Mouse (Mus musculus) stomach, postnatal 0 days (tissue): ENCODE measurements around the gene Sh2d1b2. TPM values are rescaled to one million over a fixed set of nuclear protein-coding genes. Genes with fewer than 3 reads are reported as not detected.

ENCODE experiments used
- ATAC-seq: fragments of 200-750 bp; cut with Nextera tagmentation; 2 replicates; pipeline ENCODE4 v1.8.0; 2017; ENCODE audit not compliant: low FRiP score, low TSS enrichment
- DNase-seq: peaks from one replicate; pipeline ENCODE4 v3.0.0-alpha.2; 2016; ENCODE audit warnings: low spot score
- H3K27ac ChIP-seq: fragments of 300-500 bp; sonication (generic); replicated peaks from 2 replicates; pipeline ENCODE4 v1.5.1; 2014; ENCODE audit warnings: mild to moderate bottlenecking, control low read depth
- H3K27me3 ChIP-seq: fragments of 300-500 bp; sonication (generic); 2 replicates; pipeline ENCODE4 v1.6.1; 2014; ENCODE audit warnings: low read length; ENCODE audit not compliant: control insufficient read depth, insufficient read depth
- H3K36me3 ChIP-seq: fragments of 300-500 bp; sonication (generic); 2 replicates; pipeline ENCODE4 v1.6.1; 2014; ENCODE audit warnings: low read length, mixed read lengths; ENCODE audit not compliant: control insufficient read depth, insufficient read depth
- H3K4me1 ChIP-seq: fragments of 300-500 bp; sonication (generic); replicated peaks from 2 replicates; pipeline ENCODE4 v1.6.1; 2014; ENCODE audit warnings: antibody characterized with exemption; ENCODE audit not compliant: control insufficient read depth, insufficient read depth
- H3K4me2 ChIP-seq: fragments of 300-500 bp; sonication (generic); replicated peaks from 2 replicates; pipeline ENCODE4 v1.6.1; 2014; ENCODE audit warnings: low read depth, mild to moderate bottlenecking, control low read depth, moderate library complexity
- H3K4me3 ChIP-seq: fragments of 300-500 bp; sonication (generic); 2 replicates; pipeline ENCODE4 v1.5.1; 2014; ENCODE audit warnings: low read depth, low read length, control low read depth
- H3K9ac ChIP-seq: fragments of 300-500 bp; sonication (generic); 2 replicates; pipeline ENCODE4 v1.6.1; 2014; ENCODE audit warnings: mild to moderate bottlenecking, low read length, control low read depth, mixed read lengths
- H3K9me3 ChIP-seq: fragments of 300-500 bp; sonication (generic); 2 replicates; pipeline ENCODE4 v1.6.1; 2016; ENCODE audit warnings: low read length; ENCODE audit not compliant: control insufficient read depth
- CTCF ChIP-seq: IDR thresholded peaks from 2 replicates; pipeline ENCODE4 v1.5.1; 2016; ENCODE audit warnings: antibody characterized with exemption, low read depth, mild to moderate bottlenecking, moderate library complexity
- EP300 ChIP-seq: optimal IDR thresholded peaks from 2 replicates; pipeline ENCODE3; 2016; ENCODE audit warnings: antibody characterized with exemption
- WGBS: fragments of 180-500 bp; shearing (Covaris S2); extraction: QIAGEN DNeasy Blood & Tissue Kit; methylation state at CpG from one replicate; pipeline ENCODE4 v1.1.7; 2014; 5-methylcytosine and 5-hydroxymethylcytosine counted together
- polyA plus RNA-seq: library from polyadenylated mRNA; unstranded; fragments of >200 nt; fragmentation: Nextera tagmentation; extraction: Ambion mirVana; gene quantifications from 2 replicates; pipeline ENCODE4 v1.2.1, GENCODE M21; 2015

Sh2d1b2 gene
- polyA plus RNA-seq, 1 experiment from 2014 or later, result not detected

DNA sequence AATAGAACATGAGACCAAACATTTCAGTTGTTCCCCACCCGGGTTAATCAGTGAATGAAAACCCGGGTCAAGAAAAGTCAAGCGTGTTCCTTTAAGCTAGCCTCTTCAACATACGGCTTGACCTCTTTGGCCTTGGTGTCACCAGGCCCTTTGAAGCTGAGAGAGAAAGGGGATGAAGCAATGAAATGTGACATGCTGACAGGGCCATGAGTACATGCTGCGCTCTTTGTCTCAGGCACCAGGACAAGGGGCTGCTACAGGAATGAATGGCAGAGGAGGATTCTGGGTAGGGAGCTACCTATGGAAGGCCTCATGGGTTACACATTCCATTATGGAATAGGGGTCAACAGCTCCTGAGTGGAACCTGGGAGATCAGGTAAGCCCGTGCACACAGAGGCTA is 70.6 kb downstream of the Sh2d1b2 start:
- 78% methylated on average over 6 of the region's 6 CpGs for WGBS
- no peaks in the 10 kb centered on the region for H3K27me3 ChIP-seq
- DNase-seq (no peak), ATAC-seq (no peak)
- H3K36me3 ChIP-seq, result no peaks in the 10 kb centered on the region; the same call in 1 of the 2 replicates
- no peak overlapping the region for H3K9ac ChIP-seq
- no peak overlapping the region for H3K4me2 ChIP-seq
- H3K27ac ChIP-seq, result no peak overlapping the region
- TF ChIP-seq CTCF, result no peak
- no peak for TF ChIP-seq EP300
- H3K9me3 ChIP-seq, result no peaks in the 10 kb centered on the region
- H3K4me3 ChIP-seq, result no peak overlapping the region
- H3K4me1 ChIP-seq, result no peaks in the 10 kb centered on the region

Other genes starting within 250 kb of the Sh2d1b2 start
- gene Ddr2, start 122.0 kb upstream of the Sh2d1b2 start, polyA plus RNA-seq, result 22.9 and 25.8 TPM in 2 replicates
- 65.0 and 66.3 TPM in 2 replicates for gene Uap1, start 57.8 kb upstream of the Sh2d1b2 start, polyA plus RNA-seq
- gene Uhmk1, start 17.4 kb upstream of the Sh2d1b2 start, polyA plus RNA-seq, result 4.1 TPM in 2 replicates
- 0.18 TPM in 2 replicates for gene Sh2d1b1, start 44.6 kb downstream of the Sh2d1b2 start, polyA plus RNA-seq
- gene Gm7694, start 73.6 kb downstream of the Sh2d1b2 start, polyA plus RNA-seq, result 1.7 and 2.6 TPM in 2 replicates
- gene Spata46, start 76.1 kb downstream of the Sh2d1b2 start, polyA plus RNA-seq, result 0.46 and 0.83 TPM in 2 replicates